Mouse (Mus musculus) CH12.LX (cell line): ENCODE measurements around the gene Tmem82.

Source experiments
- JUND ChIP-seq: conservative IDR thresholded peaks from 2 replicates; pipeline ENCODE4 v1.6.1; 2011; ENCODE audit warnings: low read depth, low read length, improper control_type of control experiment
- PAX5 ChIP-seq: IDR thresholded peaks from 2 replicates; pipeline ENCODE4 v1.6.1; 2012; ENCODE audit warnings: low read length, inconsistent platforms, mixed read lengths
- POLR2A ChIP-seq: IDR thresholded peaks from 2 replicates; pipeline ENCODE4 v1.6.1; 2011; ENCODE audit warnings: low read depth, mild to moderate bottlenecking, improper control_type of control experiment, low read length
- USF1 ChIP-seq: IDR thresholded peaks from 2 replicates; pipeline ENCODE4 v1.6.1; 2014; ENCODE audit warnings: low read depth, mild to moderate bottlenecking, inconsistent platforms, low read length, improper control_type of control experiment

GRCm38 (mm10) chr4:141647187-141647586 is 28.8 kb upstream of the Tmem82 start:
- TF ChIP-seq JUND (no peak), PAX5 (no peak), POLR2A (no peak), USF1 (no peak)
